Comparison of ENCODE assay signal across 8 mouse cellular contexts in genomic region chr14:54568694-54569414, GRCm38 (mm10). TPM values are rescaled to one million over a fixed set of nuclear protein-coding genes. Genes with fewer than 3 reads are reported as not detected.
DNase-seq lines count a peak whose midpoint lies in the region; ATAC-seq and TF ChIP-seq lines count a peak whose summit lies in the region.

No protein-coding gene starts in this region.

- H3K36me3 ChIP-seq in hindbrain, embryonic 10.5 days, result peaks cover 78% of the 10 kb centered on the region
- H3K36me3 ChIP-seq in hindbrain, embryonic 13.5 days, result peaks cover 5% of the 10 kb centered on the region; the same call in 1 of the 2 replicates
- peaks cover 67% of the 10 kb centered on the region for H3K36me3 ChIP-seq in heart, embryonic 13.5 days

- H3K9ac ChIP-seq in hindbrain, embryonic 13.5 days, result no peak overlapping the region
- peak overlapping the region; percentile 44 for H3K9ac ChIP-seq in heart, embryonic 13.5 days

- no peaks in the 10 kb centered on the region for H3K27me3 ChIP-seq in hindbrain, embryonic 10.5 days (ENCODE audit: insufficient read depth, poor library complexity, severe bottlenecking)
- peaks cover 9% of the 10 kb centered on the region for H3K27me3 ChIP-seq in hindbrain, embryonic 13.5 days
- H3K27me3 ChIP-seq in heart, embryonic 13.5 days (replicated peaks), result no peaks in the 10 kb centered on the region

- no peak overlapping the region for H3K4me2 ChIP-seq in hindbrain, embryonic 13.5 days
- no peak overlapping the region for H3K4me2 ChIP-seq in heart, embryonic 13.5 days

- DNase-seq in hindbrain, embryonic 10.5 days (ENCODE audit: low spot score), result peak; percentile 79
- DNase-seq in layer of hippocampus, postnatal 10 days (ENCODE audit: low spot score in 2 of 2), result peak; percentile 78 to 81
- peak; percentile 78 for DNase-seq in lung, postnatal 25 days (ENCODE audit: low spot score)
- DNase-seq in skeletal muscle tissue, adult 2 months (ENCODE audit: low read depth, low spot score), result peak; percentile 76

- 76% methylated on average over 15 of the region's 15 CpGs for WGBS in hindbrain, embryonic 10.5 days
- WGBS in hindbrain, embryonic 13.5 days, result 77% methylated on average over 15 of the region's 15 CpGs
- WGBS in heart, embryonic 13.5 days, result 69% methylated on average over 15 of the region's 15 CpGs

- H3K4me1 ChIP-seq in hindbrain, embryonic 10.5 days (replicated peaks), result peaks cover 50% of the 10 kb centered on the region
- H3K4me1 ChIP-seq in hindbrain, embryonic 13.5 days (replicated peaks), result peaks cover 30% of the 10 kb centered on the region
- peaks cover 5% of the 10 kb centered on the region for H3K4me1 ChIP-seq in bone marrow macrophage, adult 2 months (ENCODE audit: control insufficient read depth, insufficient read depth, low read length)
- H3K4me1 ChIP-seq in heart, embryonic 13.5 days, result peaks cover 48% of the 10 kb centered on the region

- no peak for TF ChIP-seq POLR2A in bone marrow macrophage, adult 2 months (IDR thresholded peaks at IDR 0.05; ENCODE audit: borderline replicate concordance, low read depth, low read length)

- H3K27ac ChIP-seq in hindbrain, embryonic 10.5 days, result peak overlapping the region; percentile 74; the same call in 1 of the 2 replicates
- no peak overlapping the region for H3K27ac ChIP-seq in hindbrain, embryonic 13.5 days
- H3K27ac ChIP-seq in bone marrow macrophage, adult 2 months (ENCODE audit: insufficient read depth, low read depth, low read length), result no peak overlapping the region
- peak overlapping the region; percentile 36 for H3K27ac ChIP-seq in heart, embryonic 13.5 days (replicated peaks)

- peak; percentile 87 for TF ChIP-seq CTCF in bone marrow macrophage, adult 2 months (IDR thresholded peaks at IDR 0.05; ENCODE audit: low read depth, low read length)

- no peak; the same call in 1 of the 2 replicates for ATAC-seq in hindbrain, embryonic 13.5 days (ENCODE audit: low FRiP score)
- ATAC-seq in erythroblast, adult 5-6 weeks (replicated peaks; ENCODE audit: low FRiP score, poor library complexity, severe bottlenecking), result peak; percentile 80
- ATAC-seq in heart, embryonic 13.5 days (ENCODE audit: extremely low read depth, insufficient number of reproducible peaks, low FRiP score, low TSS enrichment), result no peak

- 0 out of 2 replicates have a peak overlapping the region, but pooled peaks have one; percentile 7 for H3K4me3 ChIP-seq in hindbrain, embryonic 10.5 days
- H3K4me3 ChIP-seq in hindbrain, embryonic 13.5 days, result no peak overlapping the region
- no peak overlapping the region for H3K4me3 ChIP-seq in bone marrow macrophage, adult 2 months (ENCODE audit: insufficient read depth, low read length)
- no peak overlapping the region for H3K4me3 ChIP-seq in heart, embryonic 13.5 days

- no peaks in the 10 kb centered on the region for H3K9me3 ChIP-seq in hindbrain, embryonic 10.5 days
- H3K9me3 ChIP-seq in hindbrain, embryonic 13.5 days, result no peaks in the 10 kb centered on the region
- no peaks in the 10 kb centered on the region for H3K9me3 ChIP-seq in heart, embryonic 13.5 days

RNA-seq across cellular contexts. Expression of gene Ajuba, which starts 8.5 kb away (rescaled TPM):
- 66.2 and 81.3 TPM in 2 replicates for polyA plus RNA-seq in hindbrain, embryonic 10.5 days (2016; fragmentation: Nextera tagmentation; extraction: Ambion mirVana)
- 9.8 and 10.0 TPM in 2 replicates for polyA plus RNA-seq in hindbrain, embryonic 13.5 days (2015; fragmentation: Nextera tagmentation; extraction: Ambion mirVana)
- 0.84 and 0.91 TPM in 2 replicates for polyA plus RNA-seq in bone marrow macrophage, adult 2 months (2012; ENCODE audit: insufficient read depth, insufficient read length, missing spikeins)
- total RNA-seq in erythroblast, adult 5-6 weeks (2015; ENCODE audit: low replicate concordance), result not detected in 2 replicates
- 0.85 TPM in 1 of 2 replicates, not detected in the other for total RNA-seq in erythroblast, adult 5-6 weeks (2017; ENCODE audit: low replicate concordance)
- polyA plus RNA-seq in heart, embryonic 13.5 days (2015; fragmentation: Nextera tagmentation; extraction: Ambion mirVana), result 28.1 and 29.6 TPM in 2 replicates
- 1 to 10 TPM; 3.8 to 4.3 TPM for total RNA-seq in layer of hippocampus, postnatal 10 days (2021)

RNA-seq across cellular contexts. Expression of gene Haus4, which starts 14.4 kb away (rescaled TPM):
- polyA plus RNA-seq in hindbrain, embryonic 10.5 days (2016; fragmentation: Nextera tagmentation; extraction: Ambion mirVana), result 47.5 and 55.0 TPM in 2 replicates
- polyA plus RNA-seq in hindbrain, embryonic 13.5 days (2015; fragmentation: Nextera tagmentation; extraction: Ambion mirVana), result 19.8 and 21.3 TPM in 2 replicates
- polyA plus RNA-seq in bone marrow macrophage, adult 2 months (2012; ENCODE audit: insufficient read depth, insufficient read length, missing spikeins), result 29.3 and 31.9 TPM in 2 replicates
- 13.0 and 30.6 TPM in 2 replicates for total RNA-seq in erythroblast, adult 5-6 weeks (2015; ENCODE audit: low replicate concordance)
- 39.4 and 42.9 TPM in 2 replicates for total RNA-seq in erythroblast, adult 5-6 weeks (2017; ENCODE audit: low replicate concordance)
- 42.0 and 43.5 TPM in 2 replicates for polyA plus RNA-seq in heart, embryonic 13.5 days (2015; fragmentation: Nextera tagmentation; extraction: Ambion mirVana)
- total RNA-seq in layer of hippocampus, postnatal 10 days (2021), result 1 to 10 TPM; 4.7 to 6.7 TPM

RNA-seq across cellular contexts. Expression of gene 4931414P19Rik, which starts 36.9 kb away (rescaled TPM):
- 8.3 and 9.5 TPM in 2 replicates for polyA plus RNA-seq in hindbrain, embryonic 10.5 days (2016; fragmentation: Nextera tagmentation; extraction: Ambion mirVana)
- polyA plus RNA-seq in hindbrain, embryonic 13.5 days (2015; fragmentation: Nextera tagmentation; extraction: Ambion mirVana), result 6.8 and 7.6 TPM in 2 replicates
- polyA plus RNA-seq in bone marrow macrophage, adult 2 months (2012; ENCODE audit: insufficient read depth, insufficient read length, missing spikeins), result 4.1 and 8.3 TPM in 2 replicates
- 1.3 and 4.4 TPM in 2 replicates for total RNA-seq in erythroblast, adult 5-6 weeks (2015; ENCODE audit: low replicate concordance)
- 1.0 and 1.4 TPM in 2 replicates for total RNA-seq in erythroblast, adult 5-6 weeks (2017; ENCODE audit: low replicate concordance)
- polyA plus RNA-seq in heart, embryonic 13.5 days (2015; fragmentation: Nextera tagmentation; extraction: Ambion mirVana), result 5.8 and 6.0 TPM in 2 replicates
- total RNA-seq in layer of hippocampus, postnatal 10 days (2021), result 1 to 10 TPM; 5.1 to 5.5 TPM

RNA-seq across cellular contexts. Expression of gene Psmb5, which starts 49.0 kb away (rescaled TPM):
- 500 and 517 TPM in 2 replicates for polyA plus RNA-seq in hindbrain, embryonic 10.5 days (2016; fragmentation: Nextera tagmentation; extraction: Ambion mirVana)
- 439 and 447 TPM in 2 replicates for polyA plus RNA-seq in hindbrain, embryonic 13.5 days (2015; fragmentation: Nextera tagmentation; extraction: Ambion mirVana)
- polyA plus RNA-seq in bone marrow macrophage, adult 2 months (2012; ENCODE audit: insufficient read depth, insufficient read length, missing spikeins), result 99.1 and 108 TPM in 2 replicates
- 47.7 and 51.0 TPM in 2 replicates for total RNA-seq in erythroblast, adult 5-6 weeks (2015; ENCODE audit: low replicate concordance)
- 12.9 and 18.1 TPM in 2 replicates for total RNA-seq in erythroblast, adult 5-6 weeks (2017; ENCODE audit: low replicate concordance)
- polyA plus RNA-seq in heart, embryonic 13.5 days (2015; fragmentation: Nextera tagmentation; extraction: Ambion mirVana), result 323 and 363 TPM in 2 replicates
- total RNA-seq in layer of hippocampus, postnatal 10 days (2021), result 100 to 1,000 TPM; 201 to 217 TPM

RNA-seq across cellular contexts. Expression of gene Prmt5, which starts 51.5 kb away (rescaled TPM):
- polyA plus RNA-seq in hindbrain, embryonic 10.5 days (2016; fragmentation: Nextera tagmentation; extraction: Ambion mirVana), result 133 and 145 TPM in 2 replicates
- 91.1 and 92.8 TPM in 2 replicates for polyA plus RNA-seq in hindbrain, embryonic 13.5 days (2015; fragmentation: Nextera tagmentation; extraction: Ambion mirVana)
- polyA plus RNA-seq in bone marrow macrophage, adult 2 months (2012; ENCODE audit: insufficient read depth, insufficient read length, missing spikeins), result 14.7 and 16.1 TPM in 2 replicates
- total RNA-seq in erythroblast, adult 5-6 weeks (2015; ENCODE audit: low replicate concordance), result 6.9 and 12.3 TPM in 2 replicates
- 5.2 and 9.5 TPM in 2 replicates for total RNA-seq in erythroblast, adult 5-6 weeks (2017; ENCODE audit: low replicate concordance)
- polyA plus RNA-seq in heart, embryonic 13.5 days (2015; fragmentation: Nextera tagmentation; extraction: Ambion mirVana), result 58.5 and 64.5 TPM in 2 replicates
- 10 to 100 TPM; 82.2 to 91.8 TPM for total RNA-seq in layer of hippocampus, postnatal 10 days (2021)

Comparison
In these comparisons a context has a peak if more than half of its experiments do, and no peak if none do; other contexts are left out.
1. H3K27ac ChIP-seq: peak in hindbrain, embryonic 10.5 days (single experiment) and heart, embryonic 13.5 days (single experiment); none in hindbrain, embryonic 13.5 days (single experiment) and bone marrow macrophage, adult 2 months (single experiment).
2. Peak in every context shown above with its lines, with median percentiles within 50 percentile points of each other: DNase-seq.